Mouse (Mus musculus) monocyte, adult 5-6 weeks (primary cell): Measurements from ENCODE around the gene Oas1h. TPM values are rescaled to one million over a fixed set of nuclear protein-coding genes. Genes with fewer than 3 reads are reported as not detected.

ENCODE experiments used
- ATAC-seq: fragments of 153-309, 156-312 bp; replicated peaks from 2 replicates; pipeline ENCODE4 v1.8.0; 2017; ENCODE audit warnings: mild to moderate bottlenecking; ENCODE audit not compliant: low TSS enrichment, insufficient number of reproducible peaks, severe bottlenecking, poor library complexity, low FRiP score
- total RNA-seq: library from RNA; stranded (forward); fragments of 200-1000, 200-491, 200-594 nt; gene quantifications from 3 replicates; pipeline ENCODE4 v1.2.3, GENCODE M21; 2017

Oas1h gene
- total RNA-seq = not detected in 3 replicates

GRCm38 (mm10) chr5:120861121-120861520, at the start of gene Oas1h:
Gene Oas1h, plus strand, starts transcription at chr5:120861421.
- no peak for ATAC-seq

- ATAC-seq = peak; percentile 83
Observed at GRCm38 (mm10) chr5:120811951-120812819, 49.0 kb upstream of the Oas1h start, which contains the start of gene Oas1c. Gene Oas1c, minus strand, starts transcription at chr5:120812514.

GRCm38 (mm10) chr5:120813023-120813422, 48.2 kb upstream of the Oas1h start:
- ATAC-seq = no peak

- ATAC-seq = 0 out of 2 replicates have a peak, but pooled peaks have one; percentile 51
Observed at GRCm38 (mm10) chr5:120815949-120816348, 45.3 kb upstream of the Oas1h start.

GRCm38 (mm10) chr5:120818999-120819398, 42.2 kb upstream of the Oas1h start:
- ATAC-seq = no peak

GRCm38 (mm10) chr5:120831031-120831430, 30.2 kb upstream of the Oas1h start:
- ATAC-seq = 0 out of 2 replicates have a peak, but pooled peaks have one; percentile 22

GRCm38 (mm10) chr5:120833335-120834280, 27.6 kb upstream of the Oas1h start:
- no peak for ATAC-seq

- ATAC-seq = 0 out of 2 replicates have a peak, but pooled peaks have one; percentile 50
Observed at GRCm38 (mm10) chr5:120836731-120837585, 24.3 kb upstream of the Oas1h start.

- ATAC-seq = no peak
Observed at GRCm38 (mm10) chr5:120844713-120845112, 16.5 kb upstream of the Oas1h start.

GRCm38 (mm10) chr5:120847067-120847466, 14.2 kb upstream of the Oas1h start, which contains the start of gene Oas1f:
Gene Oas1f, plus strand, starts transcription at chr5:120847367.
- no peak for ATAC-seq

GRCm38 (mm10) chr5:120849601-120850136, 11.6 kb upstream of the Oas1h start:
- ATAC-seq = no peak

GRCm38 (mm10) chr5:120859241-120859640, 2.0 kb upstream of the Oas1h start:
- no peak for ATAC-seq

GRCm38 (mm10) chr5:120865336-120865860, 4.2 kb downstream of the Oas1h start:
- ATAC-seq = 0 out of 2 replicates have a peak, but pooled peaks have one; percentile 22

GRCm38 (mm10) chr5:120869436-120870015, 8.3 kb downstream of the Oas1h start:
- ATAC-seq = no peak

GRCm38 (mm10) chr5:120870081-120870480, 8.9 kb downstream of the Oas1h start:
- ATAC-seq = no peak

- ATAC-seq = no peak
Observed at GRCm38 (mm10) chr5:120870782-120871181, 9.6 kb downstream of the Oas1h start.

- ATAC-seq = no peak
Observed at GRCm38 (mm10) chr5:120871469-120871868, 10.2 kb downstream of the Oas1h start.
